Mouse (Mus musculus): ENCODE data around the gene Tmem175. TPM values are rescaled to one million over a fixed set of nuclear protein-coding genes. Genes with fewer than 3 reads are reported as not detected.

Gene Tmem175
- total RNA-seq, 2 experiments from 2014 or later: 40.7 to 43.5 TPM

- no peak for DNase-seq (ENCODE audit: low spot score in 2 of 2)
- Histone ChIP-seq H3K4me3 (no peak overlapping the region; the same call in 1 of the 2 replicates), H3K27ac (peak overlapping the region; percentile 82)
- no peak for TF ChIP-seq CTCF (conservative IDR thresholded peaks at IDR 0.05)
These were observed 66.3 kb downstream of the Tmem175 start for GRCm38 (mm10) chr5:108695861-108696260.

DNA sequence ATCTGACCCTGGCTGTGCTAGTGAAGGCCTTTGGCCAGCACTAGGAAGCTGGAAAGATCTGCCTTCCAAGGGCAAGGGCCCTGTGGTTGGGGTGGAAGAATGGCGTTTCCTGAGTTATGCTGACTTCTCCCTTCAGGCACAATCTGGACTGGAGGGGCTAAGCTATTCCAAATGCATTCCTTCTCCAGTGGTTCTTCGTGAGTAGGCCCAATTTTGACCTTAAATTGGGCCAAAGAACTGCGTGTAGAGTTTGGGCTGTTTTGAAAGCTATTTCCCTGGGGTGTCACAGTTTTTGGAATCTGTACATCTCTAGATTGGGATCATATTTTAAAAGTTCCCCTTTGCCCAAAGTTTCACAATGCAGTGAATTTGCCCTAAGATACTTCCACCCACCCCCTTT is 67.0 kb downstream of the Tmem175 start:
- TF ChIP-seq CTCF (conservative IDR thresholded peaks at IDR 0.05): no peak
- no peak for DNase-seq (ENCODE audit: low spot score in 2 of 2)
- H3K4me3 ChIP-seq: no peak overlapping the region
- peak overlapping the region; percentile 82 for H3K27ac ChIP-seq

DNA sequence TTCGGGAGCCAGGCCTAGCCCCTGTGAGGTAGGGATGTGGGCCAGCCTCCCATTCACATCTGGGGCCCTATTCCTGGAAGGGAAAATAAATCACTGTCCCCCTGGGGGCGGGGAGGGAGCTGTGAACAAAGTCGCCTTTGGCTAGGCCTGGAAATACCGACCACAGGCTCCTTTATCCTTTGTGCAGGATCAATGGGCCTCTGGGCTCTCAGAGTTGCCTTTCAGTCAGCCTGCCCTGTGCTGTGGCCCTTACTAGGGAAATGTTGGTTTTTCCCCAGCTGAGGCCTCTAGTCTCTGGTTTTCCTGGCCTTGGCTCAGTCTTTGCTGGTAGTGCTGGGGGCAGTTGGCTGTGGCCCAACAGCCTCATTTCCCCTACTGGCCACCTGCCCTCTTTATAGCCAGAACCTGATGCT is 67.8 kb downstream of the Tmem175 start:
- H3K27ac ChIP-seq: peak overlapping the region; percentile 84
- peak; percentile 71 to 86 for DNase-seq (ENCODE audit: low spot score in 2 of 2)
- H3K4me3 ChIP-seq: no peak overlapping the region
- TF ChIP-seq CTCF (conservative IDR thresholded peaks at IDR 0.05): peak; percentile 45

Other genes starting within 250 kb of the Tmem175 start
- gene Pde6b, start 241.4 kb upstream of the Tmem175 start, total RNA-seq (2021): under 1 TPM; 0.12 to 0.28 TPM
- 100 to 1,000 TPM; 256 to 259 TPM for gene Atp5k, start 195.3 kb upstream of the Tmem175 start, total RNA-seq (2021)
- under 1 TPM; 0.69 to 0.90 TPM for gene Mfsd7a, start 180.9 kb upstream of the Tmem175 start, total RNA-seq (2021)
- 10 to 100 TPM; 43.5 to 47.1 TPM for gene Pcgf3, start 168.5 kb upstream of the Tmem175 start, total RNA-seq (2021)
- gene Cplx1, start 79.7 kb upstream of the Tmem175 start, total RNA-seq (2021): 100 to 1,000 TPM; 507 to 549 TPM
- gene Gak, start within 50 bp of the Tmem175 start, total RNA-seq (2021): 10 to 100 TPM; 96.2 to 97.3 TPM
- gene Idua, start 30.6 kb downstream of the Tmem175 start, total RNA-seq (2021): 10 to 100 TPM; 16.8 to 17.1 TPM
- gene Dgkq, start 39.9 kb downstream of the Tmem175 start, total RNA-seq (2021): 10 to 100 TPM; 50.2 to 51.5 TPM
- gene Slc26a1, start 45.8 kb downstream of the Tmem175 start, total RNA-seq (2021): 1 to 10 TPM; 1.2 TPM
- 10 to 100 TPM; 21.3 to 22.4 TPM for gene Fgfrl1, start 62.6 kb downstream of the Tmem175 start, total RNA-seq (2021)
- gene Rnf212, start 145.2 kb downstream of the Tmem175 start, total RNA-seq (2021): not detected
- not detected for gene Tmed11, start 165.6 kb downstream of the Tmem175 start, total RNA-seq (2021)
- not detected for gene Vmn2r8, start 179.1 kb downstream of the Tmem175 start, total RNA-seq (2021)
- not detected for gene Vmn2r9, start 222.8 kb downstream of the Tmem175 start, total RNA-seq (2021)